Mouse (Mus musculus): ENCODE measurements at regions not wholly inside any gene's neighbourhood (a gene's known extent, or its start where the extent isn't known, plus 50 kb on each side); places are given as distances from the start of the nearest gene placed in this dataset.

DNA sequence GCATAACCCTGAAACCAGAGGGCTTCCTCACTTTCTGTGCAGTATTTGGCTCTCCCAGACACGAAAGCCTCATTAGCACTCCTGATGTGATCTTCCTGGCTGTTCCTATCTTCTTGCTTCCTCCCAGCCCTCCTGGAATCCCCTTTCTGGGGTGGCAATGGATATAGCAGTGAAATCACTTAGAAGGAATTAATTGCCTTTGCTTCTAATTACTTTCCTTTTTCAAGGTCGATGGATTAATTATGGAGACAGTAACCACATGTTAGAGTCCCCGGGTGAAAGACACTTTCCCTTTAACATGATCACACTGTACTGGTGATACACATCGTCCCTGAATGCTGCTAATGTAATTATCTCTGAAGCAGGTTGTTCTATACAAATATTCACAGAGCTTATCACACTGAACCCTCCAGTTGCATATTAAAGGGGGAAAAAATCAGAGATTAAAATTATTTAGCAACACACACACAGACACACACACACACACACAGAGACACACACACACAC is 128.1 kb upstream of the Cox10 start:
- TF ChIP-seq POLR2A (IDR thresholded peaks at IDR 0.05; ENCODE audit: borderline replicate concordance, extremely low read depth, insufficient read depth, insufficient read length) = no peak
- H3K36me3 ChIP-seq (ENCODE audit: control insufficient read depth, insufficient read depth, low read length) = no peaks in the 10 kb centered on the region
- DNase-seq (ENCODE audit: low spot score) (no peak), ATAC-seq (ENCODE audit: low FRiP score, low read depth) (no peak)
- no peak overlapping the region for H3K4me3 ChIP-seq (replicated peaks; ENCODE audit: low read length)
- H3K9me3 ChIP-seq (ENCODE audit: control insufficient read depth, low read length) = no peaks in the 10 kb centered on the region
- H3K27ac ChIP-seq (replicated peaks; ENCODE audit: low read depth, low read length) = no peak overlapping the region
- no peaks in the 10 kb centered on the region for H3K4me1 ChIP-seq (ENCODE audit: control insufficient read depth, insufficient read depth, low read length)
- H3K9ac ChIP-seq (ENCODE audit: low read depth, low read length, severe bottlenecking) = no peak overlapping the region
- WGBS = 55% methylated on average over 4 of the region's 4 CpGs
- H3K27me3 ChIP-seq (ENCODE audit: control insufficient read depth, insufficient read depth, low read length) = no peaks in the 10 kb centered on the region
- H3K4me2 ChIP-seq (replicated peaks; ENCODE audit: low read depth, low read length, severe bottlenecking) = no peak overlapping the region

DNA sequence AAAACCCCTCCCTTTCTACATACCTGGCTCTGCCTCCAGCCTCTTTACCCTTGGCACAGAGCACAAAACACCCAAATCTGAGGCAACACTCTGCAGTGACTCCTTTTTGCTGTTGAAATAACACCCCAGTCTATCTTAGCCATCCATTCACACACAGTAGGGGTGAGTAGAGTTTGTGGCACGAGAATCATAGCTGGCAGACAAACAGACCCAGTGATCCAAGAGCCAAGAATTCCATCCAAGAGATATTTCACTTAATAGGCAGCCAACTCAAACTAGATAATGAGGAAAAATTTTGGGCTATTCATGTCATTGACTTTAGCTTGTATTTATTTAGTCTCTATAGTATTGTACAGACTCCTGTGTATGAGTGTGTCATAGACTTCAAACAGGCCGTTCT is 126.9 kb upstream of the Cox10 start:
- H3K4me3 ChIP-seq (replicated peaks; ENCODE audit: low read length) = no peak overlapping the region
- H3K4me2 ChIP-seq (replicated peaks; ENCODE audit: low read depth, low read length, severe bottlenecking) = no peak overlapping the region
- H3K4me1 ChIP-seq (ENCODE audit: control insufficient read depth, insufficient read depth, low read length) = no peaks in the 10 kb centered on the region
- WGBS = 75% methylated on average over 2 of the region's 2 CpGs
- no peak for TF ChIP-seq POLR2A (IDR thresholded peaks at IDR 0.05; ENCODE audit: borderline replicate concordance, extremely low read depth, insufficient read depth, insufficient read length)
- DNase-seq (ENCODE audit: low spot score) (no peak), ATAC-seq (ENCODE audit: low FRiP score, low read depth) (no peak)
- no peak overlapping the region for H3K27ac ChIP-seq (replicated peaks; ENCODE audit: low read depth, low read length)
- H3K9ac ChIP-seq (ENCODE audit: low read depth, low read length, severe bottlenecking) = no peak overlapping the region
- H3K9me3 ChIP-seq (ENCODE audit: control insufficient read depth, low read length) = no peaks in the 10 kb centered on the region
- no peaks in the 10 kb centered on the region for H3K36me3 ChIP-seq (ENCODE audit: control insufficient read depth, insufficient read depth, low read length)
- H3K27me3 ChIP-seq (ENCODE audit: control insufficient read depth, insufficient read depth, low read length) = no peaks in the 10 kb centered on the region

DNA sequence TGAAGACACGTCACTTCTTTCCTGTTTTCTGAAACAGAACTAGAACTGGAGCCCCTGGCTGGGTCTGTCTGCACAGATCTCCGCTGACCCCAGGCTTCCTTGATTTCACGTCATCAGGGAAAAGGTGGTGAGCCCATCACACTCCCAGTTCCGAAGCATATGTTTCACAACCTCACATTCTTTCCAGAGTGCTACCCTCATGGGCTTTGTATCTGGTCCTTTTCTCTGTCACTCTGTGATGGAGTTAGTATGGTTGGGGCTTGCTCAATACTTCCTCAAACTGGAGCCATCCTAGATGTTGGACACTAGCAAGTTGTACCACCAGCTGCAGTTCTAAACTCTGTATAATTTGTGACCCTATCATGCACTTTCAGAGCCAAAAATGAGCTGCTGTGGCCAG is 125.8 kb upstream of the Cox10 start:
- no peak for TF ChIP-seq POLR2A (IDR thresholded peaks at IDR 0.05; ENCODE audit: borderline replicate concordance, extremely low read depth, insufficient read depth, insufficient read length)
- no peaks in the 10 kb centered on the region for H3K36me3 ChIP-seq (ENCODE audit: control insufficient read depth, insufficient read depth, low read length)
- no peak overlapping the region for H3K27ac ChIP-seq (replicated peaks; ENCODE audit: low read depth, low read length)
- H3K4me1 ChIP-seq (ENCODE audit: control insufficient read depth, insufficient read depth, low read length) = no peaks in the 10 kb centered on the region
- H3K9ac ChIP-seq (ENCODE audit: low read depth, low read length, severe bottlenecking) = no peak overlapping the region
- H3K4me3 ChIP-seq (replicated peaks; ENCODE audit: low read length) = no peak overlapping the region
- DNase-seq (ENCODE audit: low spot score) = no peak
- WGBS = 79% methylated on average over 4 of the region's 4 CpGs
- H3K27me3 ChIP-seq (ENCODE audit: control insufficient read depth, insufficient read depth, low read length) = no peaks in the 10 kb centered on the region
- H3K9me3 ChIP-seq (ENCODE audit: control insufficient read depth, low read length) = no peaks in the 10 kb centered on the region
- H3K4me2 ChIP-seq (replicated peaks; ENCODE audit: low read depth, low read length, severe bottlenecking) = no peak overlapping the region
- no peak for ATAC-seq (ENCODE audit: low FRiP score, low read depth)

DNA sequence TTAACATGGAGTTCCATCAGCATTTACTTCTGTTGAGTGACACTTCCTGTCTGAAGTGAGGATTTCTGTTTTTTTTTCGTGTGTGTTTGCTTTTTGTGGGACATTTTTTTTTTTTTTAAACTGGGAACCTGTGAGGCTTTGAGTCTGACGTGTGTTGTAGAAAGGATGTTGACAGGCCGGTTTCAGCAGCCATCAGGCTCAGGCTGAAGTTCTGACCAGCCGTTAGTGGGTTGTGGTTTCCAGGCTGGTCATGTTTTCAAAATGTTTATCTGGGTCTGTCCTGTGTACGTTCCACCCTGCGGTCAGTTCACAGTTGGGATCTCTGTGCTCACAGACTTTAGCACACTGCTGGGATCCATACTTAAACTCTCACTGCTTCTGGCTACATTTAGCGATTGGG is 125.0 kb upstream of the Cox10 start:
- Histone ChIP-seq H3K36me3 (ENCODE audit: control insufficient read depth, insufficient read depth, low read length) (no peaks in the 10 kb centered on the region), H3K4me3 (replicated peaks; ENCODE audit: low read length) (no peak overlapping the region), H3K4me1 (ENCODE audit: control insufficient read depth, insufficient read depth, low read length) (no peaks in the 10 kb centered on the region), H3K9ac (ENCODE audit: low read depth, low read length, severe bottlenecking) (no peak overlapping the region), H3K27me3 (ENCODE audit: control insufficient read depth, insufficient read depth, low read length) (no peaks in the 10 kb centered on the region), H3K27ac (replicated peaks; ENCODE audit: low read depth, low read length) (no peak overlapping the region), H3K9me3 (ENCODE audit: control insufficient read depth, low read length) (no peaks in the 10 kb centered on the region), H3K4me2 (replicated peaks; ENCODE audit: low read depth, low read length, severe bottlenecking) (no peak overlapping the region)
- 59% methylated on average over 7 of the region's 7 CpGs for WGBS
- no peak for TF ChIP-seq POLR2A (IDR thresholded peaks at IDR 0.05; ENCODE audit: borderline replicate concordance, extremely low read depth, insufficient read depth, insufficient read length)
- DNase-seq (ENCODE audit: low spot score) (no peak), ATAC-seq (ENCODE audit: low FRiP score, low read depth) (no peak)

DNA sequence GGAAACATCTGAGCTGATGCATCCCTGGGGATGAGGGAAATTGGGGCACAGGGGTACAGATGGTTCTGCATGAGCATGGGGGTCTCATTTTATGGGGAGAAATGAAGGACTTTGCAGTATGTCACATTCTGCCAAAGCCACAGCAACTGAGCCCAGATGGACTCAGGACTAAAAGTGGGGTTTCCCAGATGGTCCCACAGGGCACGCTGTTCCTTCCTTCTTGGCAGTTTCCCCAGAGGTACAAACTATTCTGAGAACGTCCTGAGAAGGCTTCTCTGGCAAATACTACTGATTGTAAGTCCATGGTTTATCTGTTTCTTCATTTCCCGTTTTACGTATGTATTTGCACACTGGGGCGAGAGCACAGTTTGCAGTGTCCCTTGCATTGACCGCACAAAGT is 121.6 kb upstream of the Cox10 start:
- no peak for DNase-seq (ENCODE audit: low spot score)
- 84% methylated on average over 6 of the region's 6 CpGs for WGBS
- no peak overlapping the region for H3K4me2 ChIP-seq (replicated peaks; ENCODE audit: low read depth, low read length, severe bottlenecking)
- no peaks in the 10 kb centered on the region for H3K9me3 ChIP-seq (ENCODE audit: control insufficient read depth, low read length)
- no peak overlapping the region for H3K27ac ChIP-seq (replicated peaks; ENCODE audit: low read depth, low read length)
- no peak overlapping the region for H3K4me3 ChIP-seq (replicated peaks; ENCODE audit: low read length)
- no peak for ATAC-seq (ENCODE audit: low FRiP score, low read depth)
- H3K36me3 ChIP-seq (ENCODE audit: control insufficient read depth, insufficient read depth, low read length) = no peaks in the 10 kb centered on the region
- no peak for TF ChIP-seq POLR2A (IDR thresholded peaks at IDR 0.05; ENCODE audit: borderline replicate concordance, extremely low read depth, insufficient read depth, insufficient read length)
- no peaks in the 10 kb centered on the region for H3K27me3 ChIP-seq (ENCODE audit: control insufficient read depth, insufficient read depth, low read length)
- no peak overlapping the region for H3K9ac ChIP-seq (ENCODE audit: low read depth, low read length, severe bottlenecking)
- H3K4me1 ChIP-seq (ENCODE audit: control insufficient read depth, insufficient read depth, low read length) = no peaks in the 10 kb centered on the region

DNA sequence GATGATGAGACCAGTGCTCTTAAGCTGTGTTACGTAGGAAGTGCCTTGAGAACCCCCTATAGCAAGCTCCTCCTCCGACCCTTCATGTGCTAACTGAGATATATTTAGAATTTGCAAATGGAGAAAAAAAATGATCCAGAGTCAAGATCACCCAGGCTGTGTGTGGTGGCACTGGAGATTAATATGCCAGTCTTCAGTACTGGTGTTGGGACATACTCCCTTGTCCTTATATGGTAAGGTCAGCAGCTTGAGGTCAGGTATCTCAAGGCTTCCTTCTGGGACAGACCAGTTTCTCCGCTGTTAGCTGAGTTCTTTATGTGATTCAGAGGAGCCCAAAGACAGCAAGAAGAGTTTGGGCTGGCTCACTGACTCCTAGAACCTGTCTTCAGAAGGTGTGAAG is 116.0 kb upstream of the Cox10 start:
- no peaks in the 10 kb centered on the region for H3K36me3 ChIP-seq (ENCODE audit: control insufficient read depth, insufficient read depth, low read length)
- H3K9ac ChIP-seq (ENCODE audit: low read depth, low read length, severe bottlenecking) = no peak overlapping the region
- TF ChIP-seq POLR2A (IDR thresholded peaks at IDR 0.05; ENCODE audit: borderline replicate concordance, extremely low read depth, insufficient read depth, insufficient read length) = no peak
- H3K27ac ChIP-seq (replicated peaks; ENCODE audit: low read depth, low read length) = no peak overlapping the region
- no peaks in the 10 kb centered on the region for H3K4me1 ChIP-seq (ENCODE audit: control insufficient read depth, insufficient read depth, low read length)
- no peak overlapping the region for H3K4me2 ChIP-seq (replicated peaks; ENCODE audit: low read depth, low read length, severe bottlenecking)
- no peaks in the 10 kb centered on the region for H3K27me3 ChIP-seq (ENCODE audit: control insufficient read depth, insufficient read depth, low read length)
- H3K9me3 ChIP-seq (ENCODE audit: control insufficient read depth, low read length) = no peaks in the 10 kb centered on the region
- no peak for ATAC-seq (ENCODE audit: low FRiP score, low read depth)
- no peak overlapping the region for H3K4me3 ChIP-seq (replicated peaks; ENCODE audit: low read length)
- 90% methylated on average over 3 of the region's 3 CpGs for WGBS
- no peak for DNase-seq (ENCODE audit: low spot score)
